Mouse (Mus musculus) WW6 (cell line): ENCODE measurements around the gene Spdya.
"Not testable (repeated sequence)": the region's sequence is repeated elsewhere in the genome, so short reads cannot be mapped to it uniquely, and the experiment has no call there.

Source experiments
- DNase-seq: peaks from one replicate; pipeline ENCODE4 v3.0.0-alpha.2; 2013; ENCODE audit warnings: low read depth, low spot score

Gene Spdya

GRCm38 (mm10) chr17:71551757-71552451 lies at the start of gene Spdya:
Gene Spdya (plus strand): TSS chr17:71552061.
- DNase-seq: peak; percentile 86

GRCm38 (mm10) chr17:71506832-71507231 lies 45.0 kb upstream of the Spdya start:
- DNase-seq: no peak

GRCm38 (mm10) chr17:71510297-71510696 lies 41.6 kb upstream of the Spdya start:
- DNase-seq: no peak

DNA sequence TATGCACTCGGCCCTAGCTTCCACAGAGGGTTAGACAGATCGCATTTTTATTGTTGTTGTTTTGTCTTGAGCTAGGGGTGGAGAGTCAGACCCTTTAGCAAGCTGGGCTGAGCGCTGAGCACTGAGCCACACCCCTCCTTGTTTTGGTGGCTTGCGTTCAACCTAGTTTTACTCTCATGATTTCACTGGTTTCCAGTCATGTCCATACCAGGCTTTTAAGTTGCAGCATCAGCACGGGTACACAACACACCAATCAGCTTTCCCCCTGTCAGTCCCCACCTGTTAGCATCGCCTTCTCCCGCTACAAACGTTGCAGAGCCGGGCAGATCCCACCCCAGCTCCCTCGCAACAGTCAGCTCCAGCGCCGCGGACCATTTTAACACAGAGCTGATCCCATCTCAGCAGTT lies 25.6 kb upstream of the Spdya start:
- DNase-seq: peak; percentile 24

- DNase-seq: peak; percentile 75
Measured at GRCm38 (mm10) chr17:71526711-71527564, 24.9 kb upstream of the Spdya start, which contains the start of gene Ndc80. Gene Ndc80 (minus strand): TSS chr17:71526857.

GRCm38 (mm10) chr17:71528042-71528441 lies 23.8 kb upstream of the Spdya start:
- no peak for DNase-seq

- not testable (repeated sequence) for DNase-seq
Measured at GRCm38 (mm10) chr17:71535595-71535994, 16.3 kb upstream of the Spdya start.

GRCm38 (mm10) chr17:71537164-71537563 lies 14.7 kb upstream of the Spdya start:
- DNase-seq: no peak

GRCm38 (mm10) chr17:71548586-71548985 lies 3.3 kb upstream of the Spdya start:
- no peak for DNase-seq

- DNase-seq: no peak
Measured at GRCm38 (mm10) chr17:71551350-71551749, 511 bp upstream of the Spdya start.

DNA sequence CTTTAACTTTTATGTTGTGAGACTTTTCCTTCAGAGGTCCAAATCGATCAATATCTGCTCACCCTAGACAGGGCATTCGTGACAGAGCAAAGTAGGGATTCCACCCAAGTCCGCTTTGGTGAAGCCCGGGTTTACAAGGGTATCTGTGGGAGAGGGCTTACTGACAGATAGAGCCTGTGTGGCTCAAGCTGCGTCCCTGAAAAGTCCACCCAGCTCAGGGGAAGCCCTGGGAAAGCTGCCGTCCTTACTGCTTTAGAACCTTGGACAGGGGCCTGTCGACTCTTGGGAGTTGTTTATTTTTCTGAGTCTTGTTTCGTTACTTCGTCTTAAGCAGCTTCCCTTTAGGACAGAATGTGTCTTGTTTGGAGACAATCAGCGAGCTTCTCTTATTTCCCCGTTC lies 1.0 kb downstream of the Spdya start:
- no peak for DNase-seq

- DNase-seq: no peak
Measured at GRCm38 (mm10) chr17:71561631-71562030, 9.8 kb downstream of the Spdya start.

DNA sequence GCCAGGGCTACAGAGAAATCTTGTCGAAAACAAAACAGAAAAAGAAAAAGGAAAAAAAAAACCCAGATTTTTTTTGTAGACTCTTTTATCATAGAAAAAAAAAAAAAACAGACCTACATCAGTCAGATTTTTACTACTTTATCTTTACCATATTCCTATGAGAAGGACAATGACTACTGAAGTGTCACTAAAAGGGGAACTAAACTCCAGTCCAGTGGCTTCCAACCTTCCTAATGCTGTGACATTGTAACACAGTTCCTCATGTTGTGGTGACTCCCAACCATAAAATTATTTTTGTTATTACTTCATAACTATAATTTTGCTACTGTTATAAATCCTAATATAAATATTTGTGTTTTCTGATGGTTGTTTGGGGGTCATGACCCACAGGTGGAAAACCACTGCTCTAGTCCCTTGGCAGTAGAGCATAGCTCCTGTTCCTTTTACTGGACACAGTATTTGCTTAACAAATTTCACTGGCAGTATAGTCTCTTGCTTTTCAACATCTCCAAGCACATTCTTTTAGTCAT lies 27.4 kb downstream of the Spdya start:
- DNase-seq: no peak

GRCm38 (mm10) chr17:71597881-71598658 lies 46.2 kb downstream of the Spdya start:
- no peak for DNase-seq

DNA sequence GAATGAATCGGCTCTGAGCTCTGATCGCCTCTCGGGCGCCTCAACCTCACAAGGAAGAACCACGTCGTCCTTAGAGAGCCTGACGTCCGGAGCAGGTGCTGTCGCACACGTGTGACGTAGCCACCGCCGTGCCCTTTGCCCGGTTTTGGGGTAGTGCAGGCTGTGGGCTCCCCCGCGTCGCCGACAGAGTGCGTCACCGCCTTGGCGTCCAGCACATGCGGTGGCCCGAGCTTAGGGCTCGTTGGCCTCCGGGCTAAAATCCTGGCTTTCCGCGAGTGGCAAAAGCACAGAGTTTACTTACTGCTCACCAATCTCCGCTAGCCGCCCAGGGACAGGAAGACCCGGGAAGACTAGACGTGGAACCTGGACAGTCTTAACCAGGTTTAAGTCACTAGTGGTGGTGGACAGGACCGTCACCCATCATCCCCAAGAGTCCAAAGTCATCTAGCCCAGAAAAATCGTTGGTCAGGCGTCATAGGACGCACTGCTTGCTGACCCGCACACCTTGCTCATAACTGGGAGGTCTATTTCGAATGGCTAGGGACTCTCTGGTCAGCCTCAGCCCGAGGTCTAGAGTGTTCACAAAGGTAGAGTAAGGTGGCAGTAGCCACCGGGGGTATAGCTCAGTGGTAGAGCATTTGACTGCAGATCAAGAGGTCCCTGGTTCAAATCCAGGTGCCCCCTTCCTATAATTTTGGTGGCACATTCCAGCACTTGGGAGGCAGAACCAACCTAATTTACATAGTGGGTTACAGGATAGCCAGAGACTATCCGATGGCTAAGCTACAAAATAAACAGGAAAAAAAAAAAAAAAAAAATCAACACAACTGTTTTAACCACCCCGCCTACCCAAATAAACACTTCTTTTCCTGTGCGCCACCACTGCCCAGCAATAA lies 47.0 kb downstream of the Spdya start:
- peak; percentile 83 for DNase-seq

- DNase-seq: peak; percentile 93
Measured at GRCm38 (mm10) chr17:71615638-71616318, 63.9 kb downstream of the Spdya start, which contains the start of gene Wdr43. Gene Wdr43 (plus strand): TSS chr17:71615895.

- DNase-seq: no peak
Measured at GRCm38 (mm10) chr17:71616319-71617032, 64.6 kb downstream of the Spdya start.

DNA sequence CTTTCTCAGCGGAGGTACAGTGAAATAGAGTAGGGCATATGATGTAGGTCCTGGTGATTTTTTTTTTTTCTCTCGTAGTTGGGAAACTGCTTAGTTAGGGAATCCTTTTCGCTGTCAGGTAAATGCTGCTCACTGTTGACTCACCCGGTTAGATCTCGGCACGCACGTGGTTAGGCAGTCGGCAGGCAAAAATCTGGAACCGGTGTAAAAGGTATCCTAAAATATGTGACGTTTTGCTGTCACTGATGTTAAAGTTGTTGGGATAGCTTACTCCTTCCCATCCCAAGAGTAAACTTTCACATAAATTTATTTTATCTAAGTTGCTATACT lies 65.1 kb downstream of the Spdya start:
- no peak for DNase-seq

GRCm38 (mm10) chr17:71617974-71618373 lies 66.1 kb downstream of the Spdya start:
- DNase-seq: no peak

GRCm38 (mm10) chr17:71631806-71632205 lies 79.9 kb downstream of the Spdya start:
- DNase-seq: no peak
